Mouse (Mus musculus) midbrain, embryonic 16.5 days (tissue): ENCODE data around the gene Olfr102. TPM values are rescaled to one million over a fixed set of nuclear protein-coding genes. Genes with fewer than 3 reads are reported as not detected.

Experiments
- ATAC-seq: fragments of 200-750 bp; cut with Nextera tagmentation; 2 replicates; pipeline ENCODE4 v1.8.0; 2017; ENCODE audit warnings: moderate TSS enrichment
- H3K27ac ChIP-seq: fragments of 300-500 bp; sonication (generic); 2 replicates; pipeline ENCODE4 v1.5.1; 2014; ENCODE audit warnings: mild to moderate bottlenecking, low read length, mixed read lengths
- H3K27me3 ChIP-seq: fragments of 300-500 bp; sonication (generic); 2 replicates; pipeline ENCODE4 v1.6.1; 2014; ENCODE audit warnings: low read depth, low read length, mixed read lengths; ENCODE audit not compliant: control insufficient read depth, insufficient read depth
- H3K36me3 ChIP-seq: fragments of 300-500 bp; sonication (generic); 2 replicates; pipeline ENCODE4 v1.6.1; 2014; ENCODE audit warnings: mild to moderate bottlenecking, low read length, moderate library complexity, mixed read lengths; ENCODE audit not compliant: control insufficient read depth, insufficient read depth
- H3K4me1 ChIP-seq: fragments of 300-500 bp; sonication (generic); 2 replicates; pipeline ENCODE4 v1.6.1; 2014; ENCODE audit warnings: mild to moderate bottlenecking, low read length, mixed read lengths; ENCODE audit not compliant: control insufficient read depth, insufficient read depth
- H3K4me2 ChIP-seq: fragments of 300-500 bp; sonication (generic); 2 replicates; pipeline ENCODE4 v1.6.1; 2014; ENCODE audit warnings: mild to moderate bottlenecking, low read length, mixed read lengths
- H3K4me3 ChIP-seq: fragments of 300-500 bp; sonication (generic); 2 replicates; pipeline ENCODE4 v1.5.1; 2014; ENCODE audit warnings: low read depth, mild to moderate bottlenecking, low read length, moderate library complexity, mixed read lengths
- H3K9ac ChIP-seq: fragments of 300-500 bp; sonication (generic); 2 replicates; pipeline ENCODE4 v1.6.1; 2014; ENCODE audit warnings: low read depth, low read length, mixed read lengths
- H3K9me3 ChIP-seq: fragments of 300-500 bp; sonication (generic); replicated peaks from 2 replicates; pipeline ENCODE4 v1.6.1; 2014; ENCODE audit warnings: mild to moderate bottlenecking, low read length, mixed read lengths; ENCODE audit not compliant: control insufficient read depth, poor library complexity, severe bottlenecking
- WGBS: fragments of 180-500 bp; shearing (Covaris S2); extraction: QIAGEN DNeasy Blood & Tissue Kit; methylation state at CpG from one replicate; pipeline ENCODE4 v1.1.7; 2014; 5-methylcytosine and 5-hydroxymethylcytosine counted together
- polyA plus RNA-seq: library from polyadenylated mRNA; unstranded; fragments of >200 nt; fragmentation: Nextera tagmentation; extraction: Ambion mirVana; gene quantifications from 2 replicates; pipeline ENCODE4 v1.2.1, GENCODE M21; 2015

Gene Olfr102
- polyA plus RNA-seq, result not detected in 2 replicates

GRCm38 (mm10) chr17:37316954-37317353 is at the start of gene Olfr102:
Gene Olfr102, minus strand, starts transcription at chr17:37317054.
- ATAC-seq, result no peak
- H3K4me2 ChIP-seq, result no peak within 1 kb of the TSS
- no peaks in the 10 kb centered on the region for H3K9me3 ChIP-seq
- H3K9ac ChIP-seq, result no peak within 1 kb of the TSS
- no peak within 1 kb of the TSS for H3K4me3 ChIP-seq
- H3K27me3 ChIP-seq, result no peaks in the 10 kb centered on the region
- H3K36me3 ChIP-seq, result no peaks in the 10 kb centered on the region
- no peak within 1 kb of the TSS for H3K27ac ChIP-seq
- no peaks in the 10 kb centered on the region for H3K4me1 ChIP-seq

DNA sequence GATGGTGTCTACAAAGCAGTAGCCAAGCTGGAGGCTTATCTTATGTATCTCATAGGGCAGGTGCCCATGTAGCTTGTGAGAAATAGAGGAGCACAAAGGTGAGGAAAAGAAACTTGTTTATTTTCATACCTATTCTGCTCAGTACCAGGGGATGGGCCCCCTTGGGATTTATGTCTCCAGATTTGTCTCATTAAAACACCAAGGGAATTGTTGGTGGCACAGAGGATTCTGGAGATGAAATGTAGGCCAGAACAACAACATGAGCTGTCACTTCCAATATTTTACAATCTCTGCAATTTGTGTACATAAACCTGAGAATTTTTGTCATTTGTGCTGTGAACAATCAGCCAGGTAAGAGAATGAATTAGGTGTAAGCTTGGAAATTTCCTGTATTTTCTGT is 42.4 kb upstream of the Olfr102 start, which contains the start of gene Olfr104-ps:
Gene Olfr104-ps, plus strand, starts transcription at position 301 of the 400 bp plus-strand sequence.
- Histone ChIP-seq H3K4me2 (no peak within 1 kb of the TSS), H3K4me1 (no peaks in the 10 kb centered on the region), H3K4me3 (no peak within 1 kb of the TSS), H3K27me3 (no peaks in the 10 kb centered on the region), H3K27ac (no peak within 1 kb of the TSS), H3K9ac (no peak within 1 kb of the TSS), H3K9me3 (no peaks in the 10 kb centered on the region), H3K36me3 (no peaks in the 10 kb centered on the region)
- no peak for ATAC-seq

DNA sequence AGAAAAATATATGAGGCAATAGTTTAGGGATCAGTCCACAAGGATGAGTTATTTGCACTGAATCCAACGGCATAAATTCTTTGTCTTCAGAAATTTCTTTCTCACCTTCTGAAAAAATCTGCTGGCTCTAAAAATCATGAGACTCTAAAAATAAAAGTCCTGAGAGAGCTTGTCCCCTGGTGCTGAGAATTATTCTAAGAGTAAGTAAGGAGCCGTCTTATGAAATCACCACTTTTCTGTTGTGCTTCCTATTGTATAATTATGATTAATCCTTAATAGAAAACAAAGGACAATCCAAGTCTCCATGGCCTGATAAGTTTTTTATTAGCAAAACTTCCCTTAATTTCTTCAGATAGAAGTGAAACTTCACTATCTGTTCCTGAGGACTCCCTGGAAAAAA is 22.7 kb upstream of the Olfr102 start, which contains the start of gene Olfr103:
Gene Olfr103, minus strand, starts transcription at position 101 of the 400 bp plus-strand sequence.
- WGBS, result 86% methylated on average over 2 of the region's 2 CpGs
- Histone ChIP-seq H3K27ac (no peak within 1 kb of the TSS), H3K4me3 (no peak within 1 kb of the TSS), H3K4me1 (no peaks in the 10 kb centered on the region), H3K9me3 (no peaks in the 10 kb centered on the region), H3K27me3 (no peaks in the 10 kb centered on the region), H3K9ac (no peak within 1 kb of the TSS), H3K4me2 (no peak within 1 kb of the TSS), H3K36me3 (no peaks in the 10 kb centered on the region)
- ATAC-seq, result no peak

GRCm38 (mm10) chr17:37310146-37310699 is 6.6 kb downstream of the Olfr102 start:
- no peaks in the 10 kb centered on the region for H3K9me3 ChIP-seq
- no peaks in the 10 kb centered on the region for H3K4me1 ChIP-seq
- no peak overlapping the region for H3K4me2 ChIP-seq
- 68% methylated on average over 2 of the region's 2 CpGs for WGBS
- no peaks in the 10 kb centered on the region for H3K27me3 ChIP-seq
- no peak overlapping the region for H3K27ac ChIP-seq
- H3K36me3 ChIP-seq, result no peaks in the 10 kb centered on the region
- H3K4me3 ChIP-seq, result no peak overlapping the region
- no peak overlapping the region for H3K9ac ChIP-seq
- no peak for ATAC-seq

DNA sequence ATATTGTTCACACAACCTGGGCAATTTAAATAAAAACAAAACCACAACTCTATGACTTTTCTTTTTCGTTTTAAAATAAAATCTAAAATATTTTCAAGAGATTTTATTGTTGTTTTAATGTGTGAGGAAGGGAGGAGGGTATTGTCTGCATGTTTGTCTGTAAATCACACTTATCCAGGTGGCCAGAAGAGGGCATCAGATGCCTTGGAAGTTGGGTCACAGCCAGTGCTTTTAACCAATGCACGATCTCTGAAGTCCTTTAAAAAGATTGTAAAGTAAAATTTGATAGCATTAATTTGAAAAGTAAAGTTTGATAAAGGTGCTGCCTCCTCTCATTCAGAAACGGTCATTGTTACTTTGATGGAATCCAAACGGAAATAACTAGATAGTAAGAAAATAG is 8.4 kb downstream of the Olfr102 start:
- Histone ChIP-seq H3K9ac (no peak overlapping the region), H3K27ac (no peak overlapping the region), H3K9me3 (no peaks in the 10 kb centered on the region), H3K4me2 (no peak overlapping the region), H3K27me3 (no peaks in the 10 kb centered on the region), H3K4me3 (no peak overlapping the region), H3K36me3 (no peaks in the 10 kb centered on the region), H3K4me1 (no peaks in the 10 kb centered on the region)
- 42% methylated on average over 4 of the region's 4 CpGs for WGBS
- ATAC-seq, result no peak

DNA sequence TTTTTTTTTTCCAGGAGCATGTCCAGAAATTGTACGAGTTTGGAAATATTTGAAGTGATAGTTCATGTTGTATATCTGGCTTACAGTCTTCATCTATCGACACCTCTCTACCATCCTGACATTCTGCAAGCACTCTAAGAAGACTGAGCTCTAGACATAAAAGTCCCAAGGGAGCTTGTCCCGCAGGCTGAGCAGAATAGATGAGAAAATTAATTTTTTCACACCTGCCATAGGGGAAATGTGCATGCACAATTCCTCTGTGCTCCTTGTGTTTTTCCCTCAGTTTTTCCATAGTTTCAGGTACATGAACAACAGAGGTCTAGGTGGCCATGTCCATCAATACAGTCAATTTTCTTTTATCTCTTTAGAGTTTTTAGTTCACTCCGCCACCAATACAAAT is 12.6 kb downstream of the Olfr102 start, which contains the start of gene Olfr101:
Gene Olfr101, minus strand, starts transcription at position 101 of the 400 bp plus-strand sequence.
- Histone ChIP-seq H3K9ac (no peak within 1 kb of the TSS), H3K27me3 (no peaks in the 10 kb centered on the region), H3K27ac (no peak within 1 kb of the TSS), H3K9me3 (no peaks in the 10 kb centered on the region), H3K36me3 (no peaks in the 10 kb centered on the region), H3K4me2 (no peak within 1 kb of the TSS), H3K4me3 (no peak within 1 kb of the TSS), H3K4me1 (no peaks in the 10 kb centered on the region)
- ATAC-seq, result no peak
- 85% methylated on average over 4 of the region's 4 CpGs for WGBS

DNA sequence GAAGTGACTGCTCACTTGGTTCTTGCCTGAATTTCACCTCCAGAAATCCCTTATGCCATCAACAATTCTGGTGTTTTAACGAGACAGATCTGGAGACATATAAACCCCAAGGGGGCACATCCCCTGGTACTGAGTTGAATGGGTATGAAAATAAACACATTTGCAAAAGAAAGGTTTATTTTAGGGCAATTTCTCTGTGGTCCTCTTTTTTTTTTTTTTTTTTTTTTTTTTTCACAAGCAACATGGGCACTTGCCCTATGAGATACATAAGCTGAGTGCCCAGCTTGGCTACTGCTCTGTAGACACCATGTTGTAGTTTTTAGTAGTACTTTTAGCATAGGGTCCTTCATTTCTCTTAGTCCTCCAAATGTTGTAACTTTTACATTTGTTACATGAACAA is 33.5 kb downstream of the Olfr102 start, which contains the start of gene Olfr99:
Gene Olfr99, minus strand, starts transcription at position 101 of the 400 bp plus-strand sequence.
- H3K4me2 ChIP-seq, result no peak within 1 kb of the TSS
- H3K36me3 ChIP-seq, result no peaks in the 10 kb centered on the region
- H3K4me3 ChIP-seq, result no peak within 1 kb of the TSS
- H3K9ac ChIP-seq, result no peak within 1 kb of the TSS
- 74% methylated on average over 1 of the region's 1 CpGs for WGBS
- no peaks in the 10 kb centered on the region for H3K27me3 ChIP-seq
- H3K4me1 ChIP-seq, result no peaks in the 10 kb centered on the region
- no peaks in the 10 kb centered on the region for H3K9me3 ChIP-seq
- H3K27ac ChIP-seq, result no peak within 1 kb of the TSS
- no peak for ATAC-seq

DNA sequence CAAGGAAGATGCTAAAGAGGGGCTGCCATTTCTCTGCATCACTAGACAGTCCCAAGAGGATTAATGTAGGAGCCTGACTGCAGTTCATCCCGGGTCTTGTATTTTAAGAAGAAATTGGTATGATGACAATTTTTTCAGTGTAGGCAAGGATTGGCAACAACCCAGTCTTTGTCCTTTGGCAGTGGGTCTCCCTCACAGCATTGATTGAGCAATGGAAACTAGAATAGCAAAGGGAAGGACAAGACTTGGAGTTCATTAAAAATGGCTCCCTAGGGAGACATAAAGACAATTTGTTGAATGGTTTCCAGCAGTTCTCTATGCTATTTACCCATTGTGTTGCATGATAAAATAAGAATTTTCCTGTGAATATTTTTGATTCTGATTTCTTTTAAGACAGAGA is 36.5 kb downstream of the Olfr102 start:
- Histone ChIP-seq H3K27ac (no peak overlapping the region), H3K4me2 (no peak overlapping the region), H3K9me3 (no peaks in the 10 kb centered on the region), H3K36me3 (no peaks in the 10 kb centered on the region), H3K4me1 (no peaks in the 10 kb centered on the region), H3K9ac (no peak overlapping the region), H3K4me3 (no peak overlapping the region), H3K27me3 (no peaks in the 10 kb centered on the region)
- WGBS, result 68% methylated on average over 1 of the region's 1 CpGs
- ATAC-seq, result no peak

DNA sequence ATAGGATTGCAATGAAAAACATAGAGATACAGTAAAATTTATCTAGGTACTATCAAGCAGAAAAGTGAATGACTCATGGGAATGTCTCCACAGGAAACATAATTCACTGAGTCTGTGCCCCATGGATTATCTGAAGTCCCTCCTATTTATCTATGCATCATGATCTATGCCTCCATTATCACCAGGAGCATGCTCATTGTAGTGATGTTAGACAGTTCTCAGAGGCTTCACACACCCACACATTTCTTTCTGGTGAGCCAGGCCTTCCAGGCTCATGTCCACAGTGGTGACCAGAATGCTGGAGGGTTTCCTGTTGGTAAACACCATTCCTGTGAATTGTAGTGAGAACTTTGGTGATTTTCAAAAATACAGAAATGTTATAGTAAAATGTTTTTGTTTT is 40.3 kb downstream of the Olfr102 start:
- H3K36me3 ChIP-seq, result no peaks in the 10 kb centered on the region
- H3K27me3 ChIP-seq, result no peaks in the 10 kb centered on the region
- no peak overlapping the region for H3K9ac ChIP-seq
- no peak overlapping the region for H3K27ac ChIP-seq
- no peak for ATAC-seq
- no peaks in the 10 kb centered on the region for H3K4me1 ChIP-seq
- H3K9me3 ChIP-seq, result no peaks in the 10 kb centered on the region
- no peak overlapping the region for H3K4me2 ChIP-seq
- no peak overlapping the region for H3K4me3 ChIP-seq
